Mouse (Mus musculus) kidney, embryonic 15.5 days (tissue): ENCODE results near the gene Hcfc1r1. TPM values are rescaled to one million over a fixed set of nuclear protein-coding genes. Genes with fewer than 3 reads are reported as not detected.

Source experiments
- ATAC-seq: fragments of 200-750 bp; cut with Nextera tagmentation; replicated peaks from 2 replicates; pipeline ENCODE4 v1.8.0; 2017; ENCODE audit warnings: moderate TSS enrichment; ENCODE audit not compliant: low FRiP score
- H3K27ac ChIP-seq: fragments of 300-500 bp; sonication (generic); 2 replicates; pipeline ENCODE4 v1.5.1; 2015; ENCODE audit warnings: mild to moderate bottlenecking, inconsistent platforms
- H3K27me3 ChIP-seq: fragments of 300-500 bp; sonication (generic); 2 replicates; pipeline ENCODE4 v1.6.1; 2015; ENCODE audit warnings: inconsistent platforms
- H3K36me3 ChIP-seq: fragments of 300-500 bp; sonication (generic); 2 replicates; pipeline ENCODE4 v1.6.1; 2015; ENCODE audit warnings: inconsistent platforms
- H3K4me1 ChIP-seq: fragments of 300-500 bp; sonication (generic); 2 replicates; pipeline ENCODE4 v1.6.1; 2015; ENCODE audit warnings: inconsistent platforms
- H3K4me2 ChIP-seq: fragments of 300-500 bp; sonication (generic); 2 replicates; pipeline ENCODE4 v1.6.1; 2015; ENCODE audit warnings: moderate library complexity, mild to moderate bottlenecking, inconsistent platforms
- H3K4me3 ChIP-seq: fragments of 300-500 bp; sonication (generic); replicated peaks from 2 replicates; pipeline ENCODE4 v1.5.1; 2015; ENCODE audit warnings: mild to moderate bottlenecking, inconsistent platforms
- H3K9ac ChIP-seq: fragments of 300-500 bp; sonication (generic); 2 replicates; pipeline ENCODE4 v1.6.1; 2015; ENCODE audit warnings: mild to moderate bottlenecking, inconsistent platforms
- H3K9me3 ChIP-seq: fragments of 300-500 bp; sonication (generic); replicated peaks from 2 replicates; pipeline ENCODE4 v1.6.1; 2016; ENCODE audit warnings: inconsistent platforms
- WGBS: fragments of 180-500 bp; shearing (Covaris S2); methylation state at CpG from one replicate; pipeline ENCODE4 v1.1.7; 2015; ENCODE audit warnings: mixed read lengths; 5-methylcytosine and 5-hydroxymethylcytosine counted together
- polyA plus RNA-seq: library from polyadenylated mRNA; unstranded; fragments of >200 nt; fragmentation: Nextera tagmentation; extraction: Ambion mirVana; gene quantifications from 2 replicates; pipeline ENCODE4 v1.2.1, GENCODE M21; 2015

Gene Hcfc1r1
- polyA plus RNA-seq, 1 experiment from 2014 or later, result 69.5 TPM

- H3K27me3 ChIP-seq, result peaks cover 30% of the 10 kb centered on the region
- peak overlapping the region; percentile 69 for H3K4me3 ChIP-seq
- no peaks in the 10 kb centered on the region for H3K9me3 ChIP-seq
- whole genome bisulfite sequencing, result under 1% methylated on average over 79 of the region's 101 CpGs
- peak overlapping the region; percentile 55 for H3K9ac ChIP-seq
- peak overlapping the region; percentile 39 for H3K27ac ChIP-seq
- ATAC-seq, result peak; percentile 24
- H3K4me2 ChIP-seq, result peak overlapping the region; percentile 96
- H3K4me1 ChIP-seq, result peaks cover 43% of the 10 kb centered on the region
- no peaks in the 10 kb centered on the region for H3K36me3 ChIP-seq
Observed at GRCm38 (mm10) chr17:23699131-23700077, 26.0 kb downstream of the Hcfc1r1 start.

DNA sequence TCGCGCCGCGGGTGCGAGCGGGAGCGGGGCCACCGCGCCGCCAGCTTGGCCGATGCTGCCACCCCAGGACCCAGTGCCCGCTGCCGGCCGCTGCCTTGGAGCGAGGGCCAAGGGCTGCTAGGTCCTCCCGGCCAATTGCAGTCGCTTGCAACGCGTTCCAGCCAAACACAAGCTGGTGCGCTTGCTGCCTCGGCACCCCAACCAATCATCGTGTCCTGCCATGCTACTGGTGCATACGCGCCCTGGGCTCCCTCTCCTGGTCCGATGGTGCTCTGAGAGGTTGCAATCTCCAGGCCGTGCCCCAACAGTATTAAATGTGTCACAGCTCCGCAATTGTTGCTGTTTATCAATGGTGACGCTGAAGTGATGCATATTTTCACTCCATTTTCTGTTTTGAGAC, 26.7 kb downstream of the Hcfc1r1 start:
- H3K4me3 ChIP-seq, result peak overlapping the region; percentile 69
- peak overlapping the region; percentile 39; the same call in 1 of the 2 replicates for H3K27ac ChIP-seq
- peaks cover 40% of the 10 kb centered on the region for H3K4me1 ChIP-seq
- peaks cover 30% of the 10 kb centered on the region for H3K27me3 ChIP-seq
- H3K36me3 ChIP-seq, result no peaks in the 10 kb centered on the region
- H3K9ac ChIP-seq, result peak overlapping the region; percentile 55
- peak; percentile 93 for ATAC-seq
- peak overlapping the region; percentile 96 for H3K4me2 ChIP-seq
- whole genome bisulfite sequencing, result under 1% methylated on average over 28 of the region's 28 CpGs
- H3K9me3 ChIP-seq, result no peaks in the 10 kb centered on the region

- Histone ChIP-seq H3K4me2 (no peak overlapping the region), H3K27ac (no peak overlapping the region), H3K27me3 (peaks cover 28% of the 10 kb centered on the region), H3K36me3 (no peaks in the 10 kb centered on the region), H3K4me1 (peaks cover 26% of the 10 kb centered on the region), H3K9ac (no peak overlapping the region), H3K4me3 (no peak overlapping the region), H3K9me3 (no peaks in the 10 kb centered on the region)
- no peak for ATAC-seq
- WGBS, result 90% methylated on average over 9 of the region's 9 CpGs
Observed at GRCm38 (mm10) chr17:23703301-23703700, 29.9 kb downstream of the Hcfc1r1 start.

DNA sequence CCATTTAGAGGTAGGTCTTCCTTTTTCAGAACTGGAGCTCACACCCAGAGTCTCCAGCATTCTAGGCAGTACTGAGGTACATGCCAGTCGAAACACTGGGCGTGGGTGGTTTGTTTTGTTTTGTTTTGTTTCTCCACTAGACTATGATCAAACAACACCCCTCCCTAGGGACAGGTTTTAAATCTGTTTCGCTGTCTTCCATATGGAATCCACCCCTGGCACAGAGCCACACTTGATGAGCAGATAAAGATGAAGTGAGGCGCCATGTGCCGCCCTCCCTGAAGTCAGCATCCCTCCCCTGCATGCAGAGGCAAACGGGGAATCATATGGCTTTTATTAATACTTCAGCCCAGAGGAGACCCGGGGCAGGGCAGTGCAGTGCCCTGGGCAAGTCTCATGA, 31.3 kb downstream of the Hcfc1r1 start:
- no peak overlapping the region for H3K27ac ChIP-seq
- no peaks in the 10 kb centered on the region for H3K9me3 ChIP-seq
- no peak overlapping the region for H3K9ac ChIP-seq
- peaks cover 14% of the 10 kb centered on the region for H3K27me3 ChIP-seq
- WGBS, result 36% methylated on average over 7 of the region's 7 CpGs
- no peaks in the 10 kb centered on the region for H3K36me3 ChIP-seq
- H3K4me3 ChIP-seq, result no peak overlapping the region
- no peak overlapping the region for H3K4me2 ChIP-seq
- H3K4me1 ChIP-seq, result peaks cover 13% of the 10 kb centered on the region; the same call in 1 of the 2 replicates
- no peak for ATAC-seq

DNA sequence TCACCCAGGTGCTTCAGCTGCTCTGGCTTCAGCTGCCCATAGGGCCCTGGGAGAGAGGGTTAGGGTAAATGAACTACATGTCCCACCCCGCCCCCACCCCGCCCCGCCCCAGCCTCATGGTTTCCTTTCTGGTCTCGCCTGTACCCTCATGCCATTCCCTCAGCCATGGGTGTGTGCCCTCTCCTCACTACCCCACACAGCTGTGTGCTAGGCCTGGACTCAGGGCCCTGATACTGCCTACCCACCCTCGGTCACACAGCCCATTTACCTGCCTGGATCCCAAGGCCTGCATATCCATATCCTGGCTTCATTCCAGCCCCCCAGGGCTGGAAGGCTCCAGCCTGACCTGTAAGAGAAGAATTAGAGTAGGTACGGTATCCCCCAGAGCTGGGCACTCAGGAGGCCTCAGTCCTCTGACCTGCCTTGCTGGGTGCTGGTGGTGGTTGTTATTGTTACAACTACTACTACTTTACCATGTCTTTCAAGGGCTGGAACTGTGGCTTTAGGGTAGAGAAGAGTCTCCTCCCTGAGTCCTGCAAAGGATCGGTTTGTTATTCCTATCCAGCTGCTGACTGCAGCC, 32.2 kb downstream of the Hcfc1r1 start:
- no peak overlapping the region for H3K4me3 ChIP-seq
- H3K27me3 ChIP-seq, result peaks cover 10% of the 10 kb centered on the region
- no peaks in the 10 kb centered on the region for H3K36me3 ChIP-seq
- 78% methylated on average over 7 of the region's 7 CpGs for WGBS
- no peak overlapping the region for H3K9ac ChIP-seq
- no peak for ATAC-seq
- peaks cover 9% of the 10 kb centered on the region; the same call in 1 of the 2 replicates for H3K4me1 ChIP-seq
- no peaks in the 10 kb centered on the region for H3K9me3 ChIP-seq
- no peak overlapping the region for H3K27ac ChIP-seq
- no peak overlapping the region for H3K4me2 ChIP-seq

DNA sequence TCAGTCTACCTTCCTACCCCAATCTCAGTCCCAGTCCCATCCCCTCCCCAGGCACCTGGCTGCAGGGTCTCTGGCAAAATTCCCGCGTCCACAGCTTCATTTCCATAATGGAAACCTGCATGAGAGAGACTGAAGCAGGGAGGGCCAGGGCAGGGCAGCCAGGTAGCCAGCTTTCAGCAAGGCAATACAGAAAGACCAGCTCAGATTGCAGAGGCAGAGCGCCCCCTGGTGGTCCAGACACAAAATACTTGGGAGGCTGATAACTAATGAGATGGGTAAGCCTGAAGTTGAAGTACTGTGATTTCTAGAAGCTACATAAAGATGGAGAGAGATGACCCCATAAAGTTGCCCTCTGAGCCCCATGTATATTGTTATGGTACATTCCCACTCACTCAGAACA, 32.8 kb downstream of the Hcfc1r1 start:
- peak; percentile 55; the same call in 1 of the 2 replicates for ATAC-seq
- Histone ChIP-seq H3K36me3 (no peaks in the 10 kb centered on the region), H3K27ac (no peak overlapping the region), H3K4me3 (no peak overlapping the region), H3K27me3 (peaks cover 6% of the 10 kb centered on the region; the same call in 1 of the 2 replicates), H3K4me2 (no peak overlapping the region), H3K9ac (no peak overlapping the region), H3K4me1 (peaks cover 9% of the 10 kb centered on the region; the same call in 1 of the 2 replicates), H3K9me3 (no peaks in the 10 kb centered on the region)
- 0% methylated on average over 3 of the region's 3 CpGs for WGBS

DNA sequence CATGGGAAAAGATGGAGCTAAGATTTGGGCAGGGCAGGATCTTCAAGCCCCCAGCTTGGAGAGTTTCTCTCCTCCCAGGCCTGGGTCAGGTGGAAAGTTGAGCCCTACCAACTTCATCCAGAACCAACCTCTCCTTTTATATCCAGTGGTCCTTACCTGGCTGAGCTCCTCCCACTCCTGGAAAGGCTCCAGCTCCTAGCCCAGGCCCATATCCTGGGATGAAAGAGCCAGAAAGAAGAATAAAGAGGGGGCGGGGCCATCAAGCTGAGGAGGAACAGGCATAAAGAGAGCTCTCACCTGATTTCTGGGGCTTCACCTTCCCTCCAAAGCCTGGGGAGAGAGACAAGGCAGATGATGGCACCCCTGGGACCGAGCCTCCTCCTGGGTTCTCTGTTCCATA, 43.6 kb downstream of the Hcfc1r1 start:
- Histone ChIP-seq H3K36me3 (no peaks in the 10 kb centered on the region), H3K9me3 (no peaks in the 10 kb centered on the region), H3K9ac (no peak overlapping the region), H3K4me2 (no peak overlapping the region), H3K4me1 (no peaks in the 10 kb centered on the region), H3K27me3 (no peaks in the 10 kb centered on the region), H3K4me3 (no peak overlapping the region), H3K27ac (no peak overlapping the region)
- WGBS, result 58% methylated on average over 2 of the region's 2 CpGs
- no peak for ATAC-seq

DNA sequence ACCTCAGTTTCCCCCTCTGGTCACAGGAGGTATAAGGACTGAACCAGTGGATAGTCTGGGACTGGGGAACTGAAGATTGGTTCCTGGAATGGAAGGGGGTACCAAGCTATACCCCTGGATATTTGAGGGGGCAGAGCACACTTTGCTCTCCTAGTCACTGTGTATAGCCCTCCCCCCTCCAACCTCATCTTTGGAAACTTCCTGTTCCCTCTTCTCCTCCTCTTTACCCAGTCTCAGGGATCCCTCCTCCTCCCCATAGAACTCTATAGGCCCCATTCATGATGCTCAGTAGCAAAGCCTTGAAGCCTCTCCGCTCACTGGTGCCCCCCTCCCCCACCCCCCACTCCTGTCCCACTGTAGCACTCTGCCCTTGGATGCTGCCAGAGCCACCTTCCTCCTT, 46.1 kb downstream of the Hcfc1r1 start:
- Histone ChIP-seq H3K4me3 (no peak overlapping the region), H3K27me3 (no peaks in the 10 kb centered on the region), H3K27ac (no peak overlapping the region), H3K9me3 (no peaks in the 10 kb centered on the region), H3K9ac (no peak overlapping the region), H3K4me1 (no peaks in the 10 kb centered on the region), H3K4me2 (no peak overlapping the region), H3K36me3 (no peaks in the 10 kb centered on the region)
- ATAC-seq, result no peak
- WGBS, result 43% methylated on average over 1 of the region's 1 CpGs

- 73% methylated on average over 2 of the region's 2 CpGs for WGBS
Observed at GRCm38 (mm10) chr17:23721886-23722285, 48.5 kb downstream of the Hcfc1r1 start.

GRCm38 (mm10) chr17:23722376-23723125, 49.2 kb downstream of the Hcfc1r1 start, which contains the start of gene 1520401A03Rik:
Gene 1520401A03Rik (minus strand): TSS chr17:23722783.
- H3K27me3 ChIP-seq, result no peaks in the 10 kb centered on the region
- peaks cover 15% of the 10 kb centered on the region for H3K4me1 ChIP-seq
- H3K4me3 ChIP-seq, result no peak within 1 kb of the TSS
- no peaks in the 10 kb centered on the region for H3K9me3 ChIP-seq
- no peak within 1 kb of the TSS for H3K9ac ChIP-seq
- 68% methylated on average over 7 of the region's 7 CpGs for WGBS
- H3K4me2 ChIP-seq, result no peak within 1 kb of the TSS
- no peak within 1 kb of the TSS for H3K27ac ChIP-seq
- no peaks in the 10 kb centered on the region for H3K36me3 ChIP-seq
- no peak for ATAC-seq

More at GRCm38 (mm10) chr17:23721886-23722285, 48.5 kb downstream of the Hcfc1r1 start:
- H3K36me3 ChIP-seq, result no peaks in the 10 kb centered on the region
- no peaks in the 10 kb centered on the region for H3K27me3 ChIP-seq
- no peak overlapping the region for H3K27ac ChIP-seq
- H3K4me3 ChIP-seq, result no peak overlapping the region
- H3K9ac ChIP-seq, result no peak overlapping the region
- peaks cover 9% of the 10 kb centered on the region for H3K4me1 ChIP-seq
- no peak overlapping the region for H3K4me2 ChIP-seq
- no peak for ATAC-seq
- H3K9me3 ChIP-seq, result no peaks in the 10 kb centered on the region
